Mouse (Mus musculus) c-Kit-negative CD71-positive TER-119-positive erythroid progenitor cells, embryonic 14.5 days (primary cell): ENCODE measurements around the gene Gm9945.

Experiments
- DNase-seq: peaks from one replicate; pipeline ENCODE4 v3.0.0-alpha.2; 2013; ENCODE audit warnings: low read depth, low spot score

Gene Gm9945

DNA sequence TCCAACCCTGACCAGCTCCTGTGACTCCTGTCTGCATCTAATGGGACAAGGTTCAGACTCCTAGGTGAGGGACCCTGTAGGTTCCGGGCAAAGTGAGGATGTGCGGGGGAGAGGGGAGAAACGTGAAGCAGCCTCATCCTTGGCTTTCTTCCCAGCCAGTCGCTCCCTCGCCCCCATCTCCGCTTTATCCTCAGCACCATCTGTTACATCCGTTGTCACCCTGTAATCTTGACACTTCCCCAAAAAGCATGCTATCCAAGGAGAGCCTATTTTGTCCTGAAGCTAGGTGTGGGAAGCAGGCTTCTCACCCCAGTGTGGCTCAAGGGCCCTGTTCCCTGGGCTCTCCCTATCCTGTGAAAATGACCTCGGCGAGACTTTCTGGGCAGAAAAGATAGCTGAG is 43.0 kb downstream of the Gm9945 start:
- DNase-seq = no peak

DNA sequence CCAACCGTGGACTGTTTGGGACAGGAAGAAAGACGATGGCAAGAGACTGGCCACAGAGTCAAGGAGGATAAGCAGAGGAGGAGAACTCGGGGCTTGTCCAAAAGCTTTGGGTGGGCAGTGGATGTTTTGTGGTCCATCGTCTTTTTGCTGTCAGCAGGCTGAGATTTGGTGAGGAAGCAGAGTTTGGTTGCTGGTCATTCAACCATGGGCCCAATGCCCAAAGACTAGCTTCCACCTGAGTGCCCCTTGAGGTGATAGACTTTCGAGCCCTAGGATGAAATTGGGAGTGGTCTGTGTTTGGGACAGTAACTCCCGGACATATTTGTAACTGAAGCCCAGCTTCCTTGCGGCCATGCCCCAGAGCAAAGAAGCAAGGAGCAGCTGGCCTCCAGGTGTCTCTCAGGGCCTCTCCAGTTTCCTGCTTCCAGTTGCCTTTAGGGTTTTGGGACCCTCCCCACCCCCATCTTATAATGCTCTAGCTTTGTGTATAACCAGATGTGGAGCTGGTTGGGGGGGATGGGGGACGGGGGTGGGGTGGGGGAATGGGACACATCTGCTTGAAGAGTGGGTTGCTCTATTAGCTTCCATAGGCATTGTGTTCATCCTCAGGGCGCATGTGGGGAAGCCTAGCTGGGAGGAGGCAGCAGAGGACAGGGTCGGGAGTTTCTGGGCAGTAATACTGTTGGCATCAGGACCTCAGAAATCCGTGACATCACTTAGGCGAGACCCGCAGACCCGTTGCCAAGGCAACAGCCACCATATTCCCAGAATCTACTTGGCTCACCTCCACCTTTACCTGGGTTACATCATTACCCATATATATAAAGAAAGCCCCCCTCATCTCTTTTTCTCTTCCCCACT is 43.8 kb downstream of the Gm9945 start:
- DNase-seq = no peak

DNA sequence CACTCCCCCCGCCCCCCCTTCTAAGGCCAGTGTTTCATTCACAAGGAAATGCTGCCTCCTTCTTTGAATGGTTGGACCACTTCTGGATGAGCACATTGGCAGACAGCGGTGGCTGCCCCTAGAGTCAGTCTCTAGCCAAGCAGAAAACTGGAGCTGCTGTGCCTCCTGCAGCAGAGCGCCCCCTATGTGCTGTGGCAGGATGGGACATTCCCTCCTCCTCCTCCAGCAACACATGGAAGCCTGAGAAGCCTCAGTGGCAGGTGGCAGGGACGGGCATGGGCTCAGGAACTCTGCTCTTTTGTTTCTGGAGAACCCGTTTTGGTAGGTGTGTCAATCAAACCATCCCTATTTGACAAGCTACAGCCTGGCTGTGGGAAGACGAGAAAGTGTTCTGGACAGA is 44.9 kb downstream of the Gm9945 start:
- no peak for DNase-seq

DNA sequence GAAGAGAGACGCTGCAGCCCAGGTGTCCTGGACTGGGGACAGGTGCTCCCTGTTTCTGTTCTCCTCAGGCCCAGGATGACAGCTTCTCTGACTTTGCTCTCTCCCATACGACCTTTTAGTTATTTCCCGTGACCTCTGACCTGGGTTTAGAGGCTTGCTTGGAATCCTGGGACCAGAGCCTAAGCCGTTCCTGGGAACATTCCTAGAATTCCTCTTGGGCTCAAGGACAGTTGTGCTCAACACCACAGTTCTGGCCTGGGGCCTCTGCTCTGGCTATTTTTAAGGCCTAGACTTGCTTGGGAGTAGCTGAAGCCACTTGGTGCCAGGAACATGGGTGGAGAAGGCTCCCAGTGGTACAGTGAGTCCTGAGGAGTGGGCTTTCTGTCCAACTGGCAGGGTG is 45.5 kb downstream of the Gm9945 start:
- DNase-seq = no peak

DNA sequence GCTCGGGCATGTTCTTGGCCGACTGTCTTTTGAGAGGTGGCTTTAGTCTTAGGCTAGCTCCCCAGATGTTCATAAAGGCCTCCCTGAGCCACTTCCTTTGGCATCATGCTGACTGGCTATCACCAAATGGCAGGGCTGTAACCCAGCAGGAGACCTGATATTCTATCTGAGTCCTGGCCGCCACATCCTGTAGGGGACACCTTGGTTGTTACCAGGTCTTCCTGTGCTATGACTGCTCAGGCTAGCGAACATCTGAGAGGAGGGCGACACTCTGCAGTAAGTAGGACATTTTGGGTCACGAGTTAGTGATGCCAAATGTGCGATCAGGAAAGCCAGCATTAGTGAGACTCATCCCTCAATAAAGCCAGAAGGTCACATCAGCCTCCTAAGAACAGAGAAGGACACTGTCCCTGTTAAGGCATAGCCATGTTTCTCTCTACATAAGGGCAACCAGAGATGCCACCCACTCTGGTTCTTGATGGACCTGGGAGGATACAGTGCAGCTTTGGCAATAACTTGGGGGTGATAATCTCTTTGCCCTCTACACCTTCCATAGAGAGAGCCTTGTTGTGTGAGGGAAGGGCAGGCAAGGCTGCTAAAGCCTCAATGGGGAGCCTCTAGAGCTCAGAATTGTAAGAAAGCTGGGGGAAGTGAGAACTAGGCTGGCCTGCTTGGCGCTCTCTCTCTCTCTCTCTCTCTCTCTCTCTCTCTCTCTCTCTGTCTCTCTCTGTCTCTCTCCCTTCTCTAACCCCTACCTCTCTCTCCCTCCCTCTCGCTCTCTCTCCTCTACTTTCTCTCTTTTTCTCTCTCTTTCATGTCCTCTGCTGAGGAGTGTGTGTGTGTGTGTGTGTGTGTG is 48.7 kb downstream of the Gm9945 start:
- no peak for DNase-seq

DNA sequence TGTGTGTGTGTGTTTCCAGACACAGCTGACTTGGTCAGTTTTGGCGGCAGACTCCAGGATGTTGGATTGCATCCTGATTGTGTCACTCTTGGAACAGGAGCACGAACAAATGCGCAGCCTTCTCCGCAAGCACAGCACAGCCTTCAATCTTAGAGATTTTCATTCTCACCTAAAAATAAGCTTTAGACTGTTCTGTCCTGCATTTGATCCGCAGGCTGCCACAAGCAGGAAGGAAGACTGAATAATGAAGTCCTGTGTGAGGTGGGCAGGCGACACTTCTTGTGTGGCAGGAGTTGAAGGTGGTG is 49.2 kb downstream of the Gm9945 start:
- DNase-seq = no peak

DNA sequence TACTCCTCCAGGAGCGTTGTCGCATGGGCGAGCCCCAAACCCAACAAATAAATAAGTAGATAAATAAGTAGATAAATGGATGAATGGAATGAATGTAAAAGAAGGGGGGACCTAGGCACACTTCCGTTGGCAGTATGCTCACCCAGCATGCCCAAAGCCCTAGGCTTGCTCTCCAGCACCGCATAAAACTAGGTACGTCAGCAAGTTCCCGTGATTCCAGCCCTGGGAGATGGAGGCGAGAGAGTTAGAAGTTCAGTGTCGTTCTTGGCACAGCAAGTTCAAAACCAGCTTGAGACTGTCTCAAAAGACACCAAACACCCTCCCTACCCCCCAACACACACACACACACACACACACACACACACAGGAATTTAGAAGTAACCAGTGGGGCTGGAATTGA is 50.0 kb downstream of the Gm9945 start:
- DNase-seq = no peak
